Mouse (Mus musculus): ENCODE data around the gene Lsm6. TPM values are rescaled to one million over a fixed set of nuclear protein-coding genes. Genes with fewer than 3 reads are reported as not detected.

Gene Lsm6
- polyA plus RNA-seq, 1 experiment from 2014 or later: 100.0 TPM

DNA sequence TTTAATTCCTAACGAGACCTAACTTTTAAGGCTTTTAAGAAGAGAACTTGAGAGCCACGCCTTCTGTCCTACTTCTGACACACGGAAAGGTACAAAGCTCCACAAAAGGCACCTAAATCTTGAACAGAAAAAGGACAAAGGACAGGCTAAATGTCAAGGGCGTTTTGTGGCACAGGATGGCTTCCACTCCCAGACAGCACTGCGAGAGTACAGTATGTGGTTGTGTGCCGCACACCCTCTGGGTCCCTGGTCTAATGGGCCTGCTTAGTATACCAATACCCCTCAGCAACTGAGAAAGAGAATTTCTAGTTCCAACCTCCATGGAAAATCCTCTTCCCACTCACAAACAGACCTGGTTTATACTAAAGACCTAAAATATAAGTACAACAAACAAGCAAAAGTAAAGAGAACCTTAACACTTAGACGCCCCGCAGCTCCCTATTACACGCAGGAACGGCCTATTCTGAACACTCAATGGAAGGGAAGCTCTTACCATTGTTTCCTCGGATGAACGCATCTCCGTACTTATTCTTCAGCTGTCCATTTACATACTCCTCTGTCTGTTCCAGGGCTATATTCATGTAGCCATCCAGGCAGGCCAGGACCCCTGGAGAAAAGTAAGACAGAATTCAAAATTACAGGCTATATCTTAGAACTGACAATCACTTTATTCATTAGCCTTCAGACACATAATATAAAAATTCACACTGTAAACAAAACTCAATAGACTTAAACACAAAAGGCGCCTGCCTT lies 11.3 kb downstream of the Lsm6 start:
- Histone ChIP-seq H3K27ac (ENCODE audit: low read depth, low read length) (no peak overlapping the region), H3K9ac (ENCODE audit: low read depth, low read length) (no peak overlapping the region), H3K4me3 (ENCODE audit: low read depth, low read length) (no peak overlapping the region), H3K4me2 (replicated peaks; ENCODE audit: low read depth) (no peak overlapping the region), H3K4me1 (replicated peaks; ENCODE audit: control insufficient read depth, insufficient read depth, low read length) (no peaks in the 10 kb centered on the region), H3K9me3 (ENCODE audit: control insufficient read depth) (no peaks in the 10 kb centered on the region), H3K36me3 (ENCODE audit: control insufficient read depth, insufficient read depth) (peaks cover 65% of the 10 kb centered on the region), H3K27me3 (replicated peaks; ENCODE audit: control insufficient read depth, insufficient read depth, low read length) (no peaks in the 10 kb centered on the region)
- TF ChIP-seq CTCF (IDR thresholded peaks at IDR 0.05; ENCODE audit: low read depth): no peak
- ATAC-seq: no peak
- 93% methylated on average over 14 of the region's 14 CpGs for WGBS

DNA sequence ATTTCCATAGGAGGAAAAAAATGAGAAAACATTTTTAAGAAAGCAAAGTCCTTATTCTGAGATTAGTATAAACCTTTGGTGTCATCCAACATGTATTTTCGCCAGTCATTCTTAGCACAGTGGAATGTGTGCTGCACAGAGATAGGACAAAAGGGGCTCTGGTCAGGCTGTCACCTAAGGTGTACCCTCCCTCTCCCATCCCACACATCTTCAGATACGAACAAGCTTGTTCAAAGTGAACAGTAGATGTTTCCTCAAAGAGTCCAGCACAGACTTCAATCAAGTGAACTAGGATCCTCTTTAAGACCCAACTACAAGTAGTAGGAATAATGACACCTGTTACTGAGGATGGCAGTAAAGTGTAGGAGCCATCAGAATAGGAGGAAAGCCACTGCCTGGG lies 12.1 kb downstream of the Lsm6 start:
- H3K36me3 ChIP-seq (ENCODE audit: control insufficient read depth, insufficient read depth): peaks cover 69% of the 10 kb centered on the region

DNA sequence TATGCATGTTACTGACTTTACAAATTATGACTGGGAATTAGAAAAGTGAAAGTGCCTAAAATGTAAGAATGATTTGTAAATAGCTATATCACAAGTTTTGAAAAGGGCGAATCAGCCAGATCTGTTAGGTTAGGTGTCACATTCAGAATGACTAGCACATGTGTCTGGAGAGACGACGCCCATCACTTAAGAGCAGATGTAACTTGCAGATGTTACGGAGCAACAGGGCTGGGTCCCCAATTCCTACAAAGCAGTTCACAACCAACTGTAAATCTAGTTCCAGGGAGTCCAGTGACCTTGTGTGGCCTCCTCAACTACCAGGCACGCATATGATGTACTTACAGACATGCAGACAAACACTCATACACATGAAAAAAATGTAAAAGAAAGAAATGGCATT lies 12.5 kb downstream of the Lsm6 start:
- Histone ChIP-seq H3K4me1 (replicated peaks; ENCODE audit: control insufficient read depth, insufficient read depth, low read length) (no peaks in the 10 kb centered on the region), H3K9me3 (ENCODE audit: control insufficient read depth) (no peaks in the 10 kb centered on the region), H3K4me2 (replicated peaks; ENCODE audit: low read depth) (no peak overlapping the region), H3K27ac (ENCODE audit: low read depth, low read length) (no peak overlapping the region), H3K36me3 (ENCODE audit: control insufficient read depth, insufficient read depth) (peaks cover 69% of the 10 kb centered on the region), H3K9ac (ENCODE audit: low read depth, low read length) (no peak overlapping the region), H3K27me3 (replicated peaks; ENCODE audit: control insufficient read depth, insufficient read depth, low read length) (no peaks in the 10 kb centered on the region), H3K4me3 (ENCODE audit: low read depth, low read length) (no peak overlapping the region)
- WGBS: 96% methylated on average over 5 of the region's 5 CpGs
- ATAC-seq: no peak
- TF ChIP-seq CTCF (IDR thresholded peaks at IDR 0.05; ENCODE audit: low read depth): no peak

More for the DNA sequence above, 12.1 kb downstream of the Lsm6 start:
- H3K4me1 ChIP-seq (replicated peaks; ENCODE audit: control insufficient read depth, insufficient read depth, low read length): no peaks in the 10 kb centered on the region
- no peaks in the 10 kb centered on the region for H3K27me3 ChIP-seq (replicated peaks; ENCODE audit: control insufficient read depth, insufficient read depth, low read length)
- ATAC-seq: no peak
- WGBS: 94% methylated on average over 2 of the region's 2 CpGs
- TF ChIP-seq CTCF (IDR thresholded peaks at IDR 0.05; ENCODE audit: low read depth): no peak
- H3K9me3 ChIP-seq (ENCODE audit: control insufficient read depth): no peaks in the 10 kb centered on the region
- no peak overlapping the region for H3K4me2 ChIP-seq (replicated peaks; ENCODE audit: low read depth)
- no peak overlapping the region for H3K9ac ChIP-seq (ENCODE audit: low read depth, low read length)
- no peak overlapping the region for H3K4me3 ChIP-seq (ENCODE audit: low read depth, low read length)
- no peak overlapping the region for H3K27ac ChIP-seq (ENCODE audit: low read depth, low read length)

DNA sequence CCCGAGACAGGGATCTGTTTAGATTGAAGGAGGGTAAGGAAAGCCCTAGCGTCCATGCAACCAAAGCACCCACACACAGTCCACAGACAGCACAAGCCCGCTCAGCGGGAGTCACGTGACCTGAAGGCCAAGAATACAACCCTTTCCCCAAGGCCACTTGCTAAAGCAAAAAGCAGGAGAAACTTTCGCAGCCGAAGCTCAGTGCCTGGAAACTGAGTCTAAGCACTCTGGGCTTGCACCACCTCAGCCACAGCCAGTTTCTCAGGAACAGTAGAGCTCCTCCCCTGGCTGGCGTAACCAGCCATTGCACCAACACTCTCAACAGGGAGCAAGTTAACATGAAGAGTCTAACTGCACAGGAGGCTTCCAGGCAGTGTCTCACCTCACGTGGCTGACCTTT lies 13.7 kb downstream of the Lsm6 start:
- Histone ChIP-seq H3K27me3 (replicated peaks; ENCODE audit: control insufficient read depth, insufficient read depth, low read length) (no peaks in the 10 kb centered on the region), H3K9ac (ENCODE audit: low read depth, low read length) (no peak overlapping the region), H3K4me1 (replicated peaks; ENCODE audit: control insufficient read depth, insufficient read depth, low read length) (no peaks in the 10 kb centered on the region), H3K27ac (ENCODE audit: low read depth, low read length) (no peak overlapping the region), H3K9me3 (ENCODE audit: control insufficient read depth) (no peaks in the 10 kb centered on the region), H3K4me2 (replicated peaks; ENCODE audit: low read depth) (no peak overlapping the region), H3K4me3 (ENCODE audit: low read depth, low read length) (no peak overlapping the region), H3K36me3 (ENCODE audit: control insufficient read depth, insufficient read depth) (peaks cover 67% of the 10 kb centered on the region)
- WGBS: 84% methylated on average over 9 of the region's 9 CpGs
- no peak for ATAC-seq
- TF ChIP-seq CTCF (IDR thresholded peaks at IDR 0.05; ENCODE audit: low read depth): no peak

DNA sequence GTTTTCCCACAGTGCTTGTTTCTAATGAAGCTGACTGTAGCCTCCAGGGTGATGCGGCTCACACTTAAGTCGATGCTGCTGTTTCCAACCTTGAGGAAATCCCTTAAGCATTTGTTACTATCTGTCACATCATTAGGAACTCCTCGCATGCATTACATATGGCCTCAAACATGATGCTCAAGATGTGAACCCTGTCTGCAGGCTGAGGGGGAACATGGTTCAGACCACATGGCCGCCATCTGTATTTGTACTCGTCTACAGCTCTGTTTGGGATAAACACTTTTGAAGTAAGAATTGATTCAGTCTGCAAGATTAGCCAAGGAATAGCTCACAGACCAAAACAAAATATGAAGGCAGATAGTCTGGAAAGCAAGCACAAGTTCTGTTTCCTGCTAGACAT lies 14.9 kb downstream of the Lsm6 start:
- H3K9ac ChIP-seq (ENCODE audit: low read depth, low read length): no peak overlapping the region
- no peaks in the 10 kb centered on the region for H3K9me3 ChIP-seq (ENCODE audit: control insufficient read depth)
- ATAC-seq: no peak
- H3K36me3 ChIP-seq (ENCODE audit: control insufficient read depth, insufficient read depth): peaks cover 55% of the 10 kb centered on the region
- H3K4me2 ChIP-seq (replicated peaks; ENCODE audit: low read depth): no peak overlapping the region
- H3K4me3 ChIP-seq (ENCODE audit: low read depth, low read length): no peak overlapping the region
- TF ChIP-seq CTCF (IDR thresholded peaks at IDR 0.05; ENCODE audit: low read depth): no peak
- H3K4me1 ChIP-seq (replicated peaks; ENCODE audit: control insufficient read depth, insufficient read depth, low read length): no peaks in the 10 kb centered on the region
- no peaks in the 10 kb centered on the region for H3K27me3 ChIP-seq (replicated peaks; ENCODE audit: control insufficient read depth, insufficient read depth, low read length)
- WGBS: 96% methylated on average over 5 of the region's 5 CpGs
- H3K27ac ChIP-seq (ENCODE audit: low read depth, low read length): no peak overlapping the region

DNA sequence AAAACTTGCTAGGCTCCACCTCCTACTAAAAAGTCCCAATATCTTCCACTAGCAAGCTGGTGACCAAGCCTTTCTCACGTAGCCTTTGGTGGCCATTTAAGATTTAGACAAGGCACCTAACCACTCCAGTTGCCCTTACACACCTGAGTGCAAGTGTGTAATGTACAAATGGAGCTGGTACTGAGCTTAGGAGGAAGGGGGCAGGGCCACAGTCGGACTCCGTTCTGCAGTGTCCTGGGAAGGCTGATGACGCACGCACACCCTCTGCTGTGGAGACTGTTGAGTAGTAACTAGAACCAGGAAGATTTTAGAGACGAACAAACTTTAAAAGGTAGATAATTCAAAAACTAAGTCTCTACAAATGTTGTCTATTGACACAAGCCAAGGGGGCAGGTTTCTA lies 19.7 kb downstream of the Lsm6 start:
- H3K27ac ChIP-seq (ENCODE audit: low read depth, low read length): no peak overlapping the region
- no peak overlapping the region for H3K4me2 ChIP-seq (replicated peaks; ENCODE audit: low read depth)
- H3K4me1 ChIP-seq (replicated peaks; ENCODE audit: control insufficient read depth, insufficient read depth, low read length): no peaks in the 10 kb centered on the region
- no peaks in the 10 kb centered on the region for H3K27me3 ChIP-seq (replicated peaks; ENCODE audit: control insufficient read depth, insufficient read depth, low read length)
- no peaks in the 10 kb centered on the region for H3K9me3 ChIP-seq (ENCODE audit: control insufficient read depth)
- WGBS: 92% methylated on average over 6 of the region's 6 CpGs
- H3K4me3 ChIP-seq (ENCODE audit: low read depth, low read length): no peak overlapping the region
- no peak for TF ChIP-seq CTCF (IDR thresholded peaks at IDR 0.05; ENCODE audit: low read depth)
- H3K9ac ChIP-seq (ENCODE audit: low read depth, low read length): no peak overlapping the region
- H3K36me3 ChIP-seq (ENCODE audit: control insufficient read depth, insufficient read depth): peaks cover 19% of the 10 kb centered on the region
- no peak for ATAC-seq
